Mouse (Mus musculus) liver, adult 2 months (tissue): ENCODE results near the gene Tshb. TPM values are rescaled to one million over a fixed set of nuclear protein-coding genes. Genes with fewer than 3 reads are reported as not detected.

Experiments
- DNase-seq: peaks from one replicate; pipeline ENCODE4 v3.0.0-alpha.2; 2011; ENCODE audit warnings: low read depth, low spot score; ENCODE audit errors: extremely low read depth
- H3K27ac ChIP-seq: fragments of 200-500 bp; replicated peaks from 2 replicates; pipeline ENCODE4 v1.5.1; 2012; ENCODE audit warnings: low read depth, mild to moderate bottlenecking, control low read depth, inconsistent platforms, low read length; ENCODE audit not compliant: insufficient read depth
- H3K27me3 ChIP-seq: fragments of 200-500 bp; 2 replicates; pipeline ENCODE4 v1.6.1; 2012; ENCODE audit warnings: mild to moderate bottlenecking, moderate library complexity, low read length, inconsistent platforms; ENCODE audit not compliant: control insufficient read depth, insufficient read depth
- H3K36me3 ChIP-seq: fragments of 200-500 bp; 2 replicates; pipeline ENCODE4 v1.6.1; 2012; ENCODE audit warnings: low read length, inconsistent platforms; ENCODE audit not compliant: control insufficient read depth, insufficient read depth
- H3K4me1 ChIP-seq: fragments of 200-500 bp; 2 replicates; pipeline ENCODE4 v1.6.1; 2011; ENCODE audit warnings: low read length; ENCODE audit not compliant: control insufficient read depth, insufficient read depth
- H3K4me3 ChIP-seq: fragments of 200-500 bp; 2 replicates; pipeline ENCODE4 v1.5.1; 2011; ENCODE audit warnings: low read depth, mild to moderate bottlenecking, control low read depth, low read length, moderate library complexity; ENCODE audit not compliant: insufficient read depth
- H3K79me2 ChIP-seq: fragments of 200-500 bp; 2 replicates; pipeline ENCODE4 v1.6.1; 2012; ENCODE audit warnings: inconsistent platforms, mild to moderate bottlenecking, low read length, moderate library complexity; ENCODE audit not compliant: control insufficient read depth, insufficient read depth
- H3K9ac ChIP-seq: fragments of 200-500 bp; 2 replicates; pipeline ENCODE4 v1.6.1; 2012; ENCODE audit warnings: low read depth, mild to moderate bottlenecking, control low read depth, inconsistent platforms, low read length
- CTCF ChIP-seq: fragments of 200-500 bp; IDR thresholded peaks from 2 replicates; pipeline ENCODE4 v1.5.1; 2011; ENCODE audit warnings: low read depth, low read length, control low read depth
- POLR2A ChIP-seq: fragments of 200-500 bp; IDR thresholded peaks from 2 replicates; pipeline ENCODE4 v1.6.1; 2011; ENCODE audit warnings: low read length, control low read depth; ENCODE audit not compliant: insufficient read depth; ENCODE audit errors: extremely low read depth
- WGBS: fragments of 180-500 bp; shearing (Covaris S2); methylation state at CpG from one replicate; pipeline ENCODE4 v1.1.7; 2018; 5-methylcytosine and 5-hydroxymethylcytosine counted together
- polyA plus RNA-seq: library from polyadenylated mRNA; depleted of rRNA; stranded (reverse); fragments of >200 nt; gene quantifications from 2 replicates; pipeline ENCODE4 v1.2.3, GENCODE M21; 2012
- total RNA-seq: library from RNA; depleted of rRNA; stranded (reverse); fragments of >200 nt; gene quantifications from 2 replicates; pipeline ENCODE4 v1.2.3, GENCODE M21; 2014

The Tshb gene
- total and polyA plus RNA-seq, 2 experiments = not detected

DNA sequence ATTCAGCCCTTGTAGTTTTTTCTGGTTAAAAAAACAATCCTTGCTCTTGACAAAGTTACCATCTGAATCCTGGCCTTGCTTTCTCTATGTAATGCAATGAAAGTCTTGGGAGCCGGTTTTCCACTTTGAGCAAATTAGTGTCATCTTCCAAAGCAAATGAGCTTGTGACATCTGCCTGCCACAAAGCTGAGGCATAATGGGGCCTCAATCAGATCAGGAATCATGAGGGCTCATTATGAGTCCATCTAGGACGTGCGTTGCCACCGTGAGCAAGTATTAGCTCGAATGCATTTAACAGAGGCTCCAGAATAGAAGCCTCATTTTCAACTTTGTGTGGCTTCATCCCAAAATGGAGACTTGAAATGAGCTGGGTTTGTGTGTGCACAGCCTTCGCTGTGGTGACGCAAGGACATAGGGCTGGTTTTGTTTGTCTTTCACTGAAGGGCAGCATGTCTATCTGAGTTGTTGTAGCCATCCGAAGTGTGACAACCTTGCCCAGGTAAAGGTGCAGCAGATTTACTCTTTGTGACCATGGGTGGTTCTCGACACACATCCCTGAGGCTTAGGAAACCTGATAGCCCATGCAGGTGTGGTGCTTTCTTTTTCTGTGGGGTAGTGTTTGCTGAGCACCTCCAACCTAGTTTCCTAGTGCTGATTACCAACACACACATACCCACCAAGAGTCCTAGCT, 38.6 kb downstream of the Tshb start:
- Histone ChIP-seq H3K27ac (no peak overlapping the region), H3K27me3 (no peaks in the 10 kb centered on the region), H3K79me2 (no peaks in the 10 kb centered on the region), H3K9ac (no peak overlapping the region), H3K4me1 (no peaks in the 10 kb centered on the region), H3K4me3 (no peak overlapping the region), H3K36me3 (no peaks in the 10 kb centered on the region)
- no peak for DNase-seq
- WGBS = 72% methylated on average over 9 of the region's 9 CpGs
- TF ChIP-seq POLR2A (no peak), CTCF (no peak)

- WGBS = 68% methylated on average over 4 of the region's 4 CpGs
- no peaks in the 10 kb centered on the region for H3K36me3 ChIP-seq
Measured at GRCm38 (mm10) chr3:102743202-102743601, 39.3 kb downstream of the Tshb start.

DNA sequence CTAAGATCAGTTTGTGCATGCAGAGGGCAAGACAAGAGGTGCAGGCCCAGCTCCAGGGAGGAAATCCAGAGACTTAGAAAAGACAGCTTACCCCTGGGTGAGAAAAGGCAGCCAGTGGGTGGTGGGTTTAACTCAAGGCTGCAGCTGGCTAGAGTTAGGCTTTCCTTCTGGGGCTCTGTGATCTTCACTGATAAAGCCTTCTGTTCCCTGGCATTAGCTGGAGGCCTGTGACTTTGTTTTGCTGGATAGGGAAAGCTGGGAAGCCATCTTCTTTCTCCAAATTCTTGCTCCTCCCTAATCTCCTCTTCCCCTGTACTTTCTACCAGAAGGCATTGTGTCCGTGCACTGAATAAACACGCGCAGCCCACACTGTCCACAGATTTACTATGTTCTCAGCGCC, 39.8 kb downstream of the Tshb start:
- WGBS = 65% methylated on average over 4 of the region's 4 CpGs
- H3K9ac ChIP-seq = no peak overlapping the region
- no peak overlapping the region for H3K4me3 ChIP-seq
- H3K4me1 ChIP-seq = no peaks in the 10 kb centered on the region
- TF ChIP-seq CTCF (no peak), POLR2A (no peak)
- DNase-seq = no peak
- H3K79me2 ChIP-seq = no peaks in the 10 kb centered on the region
- H3K36me3 ChIP-seq = no peaks in the 10 kb centered on the region
- H3K27me3 ChIP-seq = no peaks in the 10 kb centered on the region
- H3K27ac ChIP-seq = no peak overlapping the region

More at GRCm38 (mm10) chr3:102743202-102743601, 39.3 kb downstream of the Tshb start:
- no peaks in the 10 kb centered on the region for H3K27me3 ChIP-seq
- no peaks in the 10 kb centered on the region for H3K79me2 ChIP-seq
- no peak overlapping the region for H3K4me3 ChIP-seq
- no peak for DNase-seq
- TF ChIP-seq CTCF = no peak
- no peak overlapping the region for H3K27ac ChIP-seq
- H3K9ac ChIP-seq = no peak overlapping the region
- no peaks in the 10 kb centered on the region for H3K4me1 ChIP-seq

DNA sequence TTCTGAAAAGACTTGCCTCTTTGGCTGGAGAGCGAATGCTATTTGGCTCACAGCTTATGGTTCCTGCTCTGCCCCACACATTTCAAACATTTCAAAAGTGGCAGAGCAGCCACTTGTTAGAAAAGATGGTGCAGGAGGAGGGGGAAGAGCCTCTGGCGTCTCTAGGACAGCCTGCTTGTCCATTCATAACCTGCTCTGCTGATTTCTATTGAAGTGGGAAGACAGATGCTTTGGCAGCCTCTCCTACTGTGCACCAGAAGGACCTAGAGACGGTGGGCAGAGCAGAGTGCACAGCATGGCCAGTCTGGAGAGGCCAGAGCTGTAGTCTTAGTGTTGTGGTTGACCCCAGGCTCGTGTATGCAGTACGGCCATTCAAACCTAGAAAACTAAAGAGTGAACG, 43.6 kb downstream of the Tshb start:
- Histone ChIP-seq H3K27ac (peak overlapping the region; percentile 48), H3K79me2 (no peaks in the 10 kb centered on the region), H3K36me3 (no peaks in the 10 kb centered on the region), H3K27me3 (peaks cover 7% of the 10 kb centered on the region; the same call in 1 of the 2 replicates), H3K4me3 (no peak overlapping the region), H3K9ac (no peak overlapping the region), H3K4me1 (peaks cover 2% of the 10 kb centered on the region; the same call in 1 of the 2 replicates)
- DNase-seq = no peak
- TF ChIP-seq CTCF (no peak), POLR2A (no peak)
- WGBS = 78% methylated on average over 6 of the region's 6 CpGs

DNA sequence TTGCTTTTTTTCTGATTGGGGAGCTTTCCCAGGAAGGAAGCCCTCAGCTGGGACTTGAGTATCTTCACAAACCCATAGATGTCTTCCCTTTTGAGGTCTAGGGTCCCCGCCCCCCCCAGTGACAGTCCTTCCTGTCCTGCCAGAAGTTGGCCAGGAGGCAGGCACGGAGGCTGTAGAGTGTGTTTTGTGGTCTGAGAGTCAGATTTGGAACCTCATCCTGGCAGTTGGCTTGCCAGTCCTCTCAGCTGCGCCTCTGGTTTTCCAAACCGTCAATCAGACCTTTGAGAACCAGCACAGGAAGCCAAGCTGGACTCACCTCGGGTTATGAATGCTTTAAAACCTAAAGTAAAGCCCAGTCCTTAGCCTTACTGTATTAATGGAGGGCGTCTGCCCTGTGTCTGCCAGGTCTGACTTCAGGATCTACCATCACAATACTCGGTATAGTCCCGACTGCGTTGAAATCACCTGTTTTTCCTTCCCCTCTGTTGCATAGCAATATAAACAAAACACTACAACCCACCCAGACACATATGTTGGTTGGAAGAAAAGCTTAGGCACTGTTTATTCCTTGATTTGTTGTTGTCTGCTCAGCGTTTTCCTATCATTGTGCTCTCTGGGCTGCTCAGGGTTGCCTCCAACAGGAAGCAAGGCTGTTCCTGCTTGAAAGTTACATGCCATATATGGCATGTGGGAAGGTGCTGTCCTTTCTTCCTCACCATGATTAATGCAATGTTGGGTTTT, 44.2 kb downstream of the Tshb start:
- peaks cover 7% of the 10 kb centered on the region; the same call in 1 of the 2 replicates for H3K27me3 ChIP-seq
- 67% methylated on average over 10 of the region's 10 CpGs for WGBS
- H3K4me1 ChIP-seq = peaks cover 2% of the 10 kb centered on the region; the same call in 1 of the 2 replicates
- no peaks in the 10 kb centered on the region for H3K36me3 ChIP-seq
- no peak overlapping the region for H3K4me3 ChIP-seq
- no peak for TF ChIP-seq POLR2A
- TF ChIP-seq CTCF = no peak
- DNase-seq = no peak
- H3K9ac ChIP-seq = no peak overlapping the region
- H3K79me2 ChIP-seq = no peaks in the 10 kb centered on the region
- H3K27ac ChIP-seq = peak overlapping the region; percentile 74

- Histone ChIP-seq H3K27me3 (peaks cover 7% of the 10 kb centered on the region; the same call in 1 of the 2 replicates), H3K4me3 (no peak overlapping the region), H3K4me1 (peaks cover 2% of the 10 kb centered on the region; the same call in 1 of the 2 replicates), H3K27ac (no peak overlapping the region), H3K79me2 (no peaks in the 10 kb centered on the region), H3K36me3 (no peaks in the 10 kb centered on the region), H3K9ac (no peak overlapping the region)
- TF ChIP-seq POLR2A (no peak), CTCF (no peak)
- WGBS = 82% methylated on average over 6 of the region's 6 CpGs
- DNase-seq = no peak
Measured at GRCm38 (mm10) chr3:102737106-102737505, 45.4 kb downstream of the Tshb start.
